8 mouse cellular contexts compared by ENCODE assay signal in genomic region chr14:21050734-21051133, GRCm38 (mm10). TPM values are rescaled to one million over a fixed set of nuclear protein-coding genes. Genes with fewer than 3 reads are reported as not detected.
DNase-seq lines count a peak whose midpoint lies in the region; ATAC-seq and TF ChIP-seq lines count a peak whose summit lies in the region.

No protein-coding gene starts in this region.

- H3K27me3 ChIP-seq in forebrain, postnatal 0 days (ENCODE audit: insufficient read depth, low read length) = no peaks in the 10 kb centered on the region
- H3K27me3 ChIP-seq in forebrain, embryonic 11.5 days (ENCODE audit: control insufficient read depth, insufficient read depth, low read length) = no peaks in the 10 kb centered on the region
- H3K27me3 ChIP-seq in hindbrain, embryonic 15.5 days = no peaks in the 10 kb centered on the region

- DNase-seq in forebrain, postnatal 0 days = peak; percentile 39
- no peak for DNase-seq in forebrain, embryonic 11.5 days (ENCODE audit: low spot score)
- DNase-seq in 416B (ENCODE audit: low read depth) = peak; percentile 64
- peak; percentile 45 for DNase-seq in lung, postnatal 36 days
- DNase-seq in thymus, postnatal 36 days = peak; percentile 23 to 32
- no peak for DNase-seq in frontal cortex, postnatal 36 days (ENCODE audit: low spot score in 2 of 2)

- no peak overlapping the region for H3K27ac ChIP-seq in forebrain, postnatal 0 days (ENCODE audit: low read depth, low read length)
- H3K27ac ChIP-seq in forebrain, embryonic 11.5 days (ENCODE audit: low read depth, low read length) = no peak overlapping the region
- no peak overlapping the region for H3K27ac ChIP-seq in bone marrow macrophage, adult 2 months (ENCODE audit: insufficient read depth, low read depth, low read length)
- no peak overlapping the region for H3K27ac ChIP-seq in hindbrain, embryonic 15.5 days (replicated peaks)

- H3K4me2 ChIP-seq in forebrain, postnatal 0 days (ENCODE audit: low read depth) = peak overlapping the region; percentile 96; the same call in 1 of the 2 replicates
- H3K4me2 ChIP-seq in forebrain, embryonic 11.5 days (ENCODE audit: low read depth, low read length, severe bottlenecking) = no peak overlapping the region
- peak overlapping the region; percentile 82 for H3K4me2 ChIP-seq in hindbrain, embryonic 15.5 days

- no peaks in the 10 kb centered on the region for H3K9me3 ChIP-seq in forebrain, postnatal 0 days (ENCODE audit: low read length)
- no peaks in the 10 kb centered on the region; the same call in 1 of the 2 replicates for H3K9me3 ChIP-seq in forebrain, embryonic 11.5 days (ENCODE audit: control insufficient read depth, low read length)
- H3K9me3 ChIP-seq in hindbrain, embryonic 15.5 days = no peaks in the 10 kb centered on the region

- 71% methylated on average over 3 of the region's 3 CpGs for WGBS in forebrain, postnatal 0 days
- 75% methylated on average over 3 of the region's 3 CpGs for WGBS in forebrain, embryonic 11.5 days
- WGBS in hindbrain, embryonic 15.5 days = 71% methylated on average over 3 of the region's 3 CpGs

- TF ChIP-seq POLR2A in bone marrow macrophage, adult 2 months (IDR thresholded peaks at IDR 0.05; ENCODE audit: borderline replicate concordance, low read depth, low read length) = no peak

- TF ChIP-seq CTCF in forebrain, postnatal 0 days (IDR thresholded peaks at IDR 0.05; ENCODE audit: low read depth) = peak; percentile 60
- TF ChIP-seq CTCF in bone marrow macrophage, adult 2 months (IDR thresholded peaks at IDR 0.05; ENCODE audit: low read depth, low read length) = peak; percentile 45; the same call in 1 of the 2 replicates

- H3K4me1 ChIP-seq in forebrain, postnatal 0 days (ENCODE audit: insufficient read depth) = peaks cover 5% of the 10 kb centered on the region; the same call in 1 of the 2 replicates
- no peaks in the 10 kb centered on the region for H3K4me1 ChIP-seq in forebrain, embryonic 11.5 days (replicated peaks; ENCODE audit: control insufficient read depth, insufficient read depth, low read length)
- H3K4me1 ChIP-seq in bone marrow macrophage, adult 2 months (ENCODE audit: control insufficient read depth, insufficient read depth, low read length) = peaks cover 14% of the 10 kb centered on the region
- peaks cover 16% of the 10 kb centered on the region for H3K4me1 ChIP-seq in hindbrain, embryonic 15.5 days (replicated peaks)

- H3K36me3 ChIP-seq in forebrain, postnatal 0 days (ENCODE audit: insufficient read depth) = peaks cover 4% of the 10 kb centered on the region; the same call in 1 of the 2 replicates
- H3K36me3 ChIP-seq in forebrain, embryonic 11.5 days (ENCODE audit: control insufficient read depth, insufficient read depth, low read length) = no peaks in the 10 kb centered on the region
- H3K36me3 ChIP-seq in hindbrain, embryonic 15.5 days = no peaks in the 10 kb centered on the region

- no peak overlapping the region for H3K4me3 ChIP-seq in forebrain, postnatal 0 days (ENCODE audit: low read depth, low read length)
- no peak overlapping the region for H3K4me3 ChIP-seq in forebrain, embryonic 11.5 days (ENCODE audit: low read depth, low read length)
- 0 out of 2 replicates have a peak overlapping the region, but pooled peaks have one; percentile 10 for H3K4me3 ChIP-seq in bone marrow macrophage, adult 2 months (ENCODE audit: insufficient read depth, low read length)
- peak overlapping the region; percentile 95 for H3K4me3 ChIP-seq in hindbrain, embryonic 15.5 days

- H3K9ac ChIP-seq in forebrain, postnatal 0 days = no peak overlapping the region
- no peak overlapping the region for H3K9ac ChIP-seq in forebrain, embryonic 11.5 days (ENCODE audit: low read length)
- H3K9ac ChIP-seq in hindbrain, embryonic 15.5 days = no peak overlapping the region

- no peak for ATAC-seq in forebrain, postnatal 0 days
- no peak for ATAC-seq in forebrain, embryonic 11.5 days (replicated peaks; ENCODE audit: low FRiP score)
- ATAC-seq in hindbrain, embryonic 15.5 days (ENCODE audit: low FRiP score, low read depth) = no peak

RNA-seq across cellular contexts. Expression of gene Ap3m1, which starts 1.6 kb away (rescaled TPM):
- 50.6 and 81.7 TPM in 2 replicates for total RNA-seq in forebrain, postnatal 0 days (2014; rRNA removed)
- polyA plus RNA-seq in forebrain, postnatal 0 days (2015; fragmentation: Nextera tagmentation; extraction: Ambion mirVana) = 59.0 and 63.9 TPM in 2 replicates
- polyA plus RNA-seq in forebrain, embryonic 11.5 days (2014; fragmentation: Nextera tagmentation; extraction: Ambion mirVana) = 120 and 138 TPM in 2 replicates
- polyA plus RNA-seq in bone marrow macrophage, adult 2 months (2012; ENCODE audit: insufficient read depth, insufficient read length, missing spikeins) = 37.8 and 38.3 TPM in 2 replicates
- 73.2 and 76.4 TPM in 2 replicates for polyA plus RNA-seq in hindbrain, embryonic 15.5 days (2015; fragmentation: Nextera tagmentation; extraction: Ambion mirVana)

RNA-seq across cellular contexts. Expression of gene Adk, which starts 1.6 kb away (rescaled TPM):
- total RNA-seq in forebrain, postnatal 0 days (2014; rRNA removed) = 54.8 and 55.5 TPM in 2 replicates
- polyA plus RNA-seq in forebrain, postnatal 0 days (2015; fragmentation: Nextera tagmentation; extraction: Ambion mirVana) = 66.7 and 71.5 TPM in 2 replicates
- polyA plus RNA-seq in forebrain, embryonic 11.5 days (2014; fragmentation: Nextera tagmentation; extraction: Ambion mirVana) = 138 and 140 TPM in 2 replicates
- polyA plus RNA-seq in bone marrow macrophage, adult 2 months (2012; ENCODE audit: insufficient read depth, insufficient read length, missing spikeins) = 24.2 and 26.6 TPM in 2 replicates
- polyA plus RNA-seq in hindbrain, embryonic 15.5 days (2015; fragmentation: Nextera tagmentation; extraction: Ambion mirVana) = 40.4 and 47.6 TPM in 2 replicates

Comparison
In these comparisons a context has a peak if more than half of its experiments do, and no peak if none do; other contexts are left out.
1. DNase-seq: peak in forebrain, postnatal 0 days (single experiment), 416B (single experiment), lung, postnatal 36 days (single experiment) and thymus, postnatal 36 days (2 of 2); none in forebrain, embryonic 11.5 days (single experiment) and frontal cortex, postnatal 36 days (0 of 2).
2. H3K4me3 ChIP-seq: peak in bone marrow macrophage, adult 2 months (single experiment) and hindbrain, embryonic 15.5 days (single experiment); none in forebrain, postnatal 0 days (single experiment) and forebrain, embryonic 11.5 days (single experiment).